Mouse (Mus musculus) neural tube, embryonic 14.5 days (tissue): Measurements from ENCODE around the gene Ola1. TPM values are rescaled to one million over a fixed set of nuclear protein-coding genes. Genes with fewer than 3 reads are reported as not detected.

Source experiments
- ATAC-seq: fragments of 200-750 bp; cut with Nextera tagmentation; 2 replicates; pipeline ENCODE4 v1.8.0; 2017; ENCODE audit warnings: low read depth, mild to moderate bottlenecking, moderate TSS enrichment, moderate library complexity
- H3K27ac ChIP-seq: fragments of 300-500 bp; sonication (generic); 2 replicates; pipeline ENCODE4 v1.5.1; 2014; ENCODE audit warnings: low read depth, mild to moderate bottlenecking, control low read depth, low read length, moderate library complexity, mixed read lengths
- H3K27me3 ChIP-seq: fragments of 300-500 bp; sonication (generic); 2 replicates; pipeline ENCODE4 v1.6.1; 2014; ENCODE audit warnings: low read length; ENCODE audit not compliant: control insufficient read depth, insufficient read depth
- H3K36me3 ChIP-seq: fragments of 300-500 bp; sonication (generic); 2 replicates; pipeline ENCODE4 v1.6.1; 2014; ENCODE audit warnings: low read length, mixed read lengths; ENCODE audit not compliant: control insufficient read depth, insufficient read depth
- H3K4me1 ChIP-seq: fragments of 300-500 bp; sonication (generic); 2 replicates; pipeline ENCODE4 v1.6.1; 2014; ENCODE audit warnings: low read length; ENCODE audit not compliant: control insufficient read depth, insufficient read depth
- H3K4me2 ChIP-seq: fragments of 300-500 bp; sonication (generic); 2 replicates; pipeline ENCODE4 v1.6.1; 2014; ENCODE audit warnings: mild to moderate bottlenecking, low read depth, low read length, control low read depth
- H3K4me3 ChIP-seq: fragments of 300-500 bp; sonication (generic); 2 replicates; pipeline ENCODE4 v1.5.1; 2014; ENCODE audit warnings: low read depth, low read length, control low read depth, mixed read lengths
- H3K9ac ChIP-seq: fragments of 300-500 bp; sonication (generic); replicated peaks from 2 replicates; pipeline ENCODE4 v1.6.1; 2014; ENCODE audit warnings: low read depth, mild to moderate bottlenecking, control low read depth, low read length, mixed read lengths
- H3K9me3 ChIP-seq: fragments of 300-500 bp; sonication (generic); 2 replicates; pipeline ENCODE4 v1.6.1; 2016; ENCODE audit warnings: low read length; ENCODE audit not compliant: control insufficient read depth
- WGBS: fragments of 180-500 bp; shearing (Covaris S2); extraction: QIAGEN DNeasy Blood & Tissue Kit; methylation state at CpG from one replicate; pipeline ENCODE4 v1.1.7; 2014; 5-methylcytosine and 5-hydroxymethylcytosine counted together
- polyA plus RNA-seq: library from polyadenylated mRNA; unstranded; fragments of >200 nt; fragmentation: Nextera tagmentation; extraction: Ambion mirVana; gene quantifications from 2 replicates; pipeline ENCODE4 v1.2.1, GENCODE M21; 2014

Gene Ola1
- polyA plus RNA-seq, 1 experiment from 2014 or later: 113 TPM

DNA sequence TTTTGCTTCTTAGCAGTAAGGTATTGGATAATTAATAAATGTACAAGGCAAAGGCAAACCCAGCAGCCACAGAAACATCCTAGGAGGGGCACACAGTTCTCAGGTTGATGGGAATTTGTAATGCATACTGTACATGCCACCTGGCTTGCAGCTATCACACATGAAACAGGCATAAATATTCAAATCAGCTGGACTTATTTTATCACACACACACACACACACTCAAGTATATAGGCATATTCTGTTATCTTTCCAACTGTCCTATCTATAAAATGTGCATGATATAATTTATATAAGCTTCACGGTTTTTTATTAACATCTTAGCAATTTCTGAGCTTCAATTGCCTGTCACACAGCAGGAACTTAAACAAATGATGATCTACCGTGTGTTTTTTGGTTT, 85.8 kb downstream of the Ola1 start:
- 76% methylated on average over 2 of the region's 2 CpGs for WGBS
- no peaks in the 10 kb centered on the region for H3K36me3 ChIP-seq
- no peak for ATAC-seq

DNA sequence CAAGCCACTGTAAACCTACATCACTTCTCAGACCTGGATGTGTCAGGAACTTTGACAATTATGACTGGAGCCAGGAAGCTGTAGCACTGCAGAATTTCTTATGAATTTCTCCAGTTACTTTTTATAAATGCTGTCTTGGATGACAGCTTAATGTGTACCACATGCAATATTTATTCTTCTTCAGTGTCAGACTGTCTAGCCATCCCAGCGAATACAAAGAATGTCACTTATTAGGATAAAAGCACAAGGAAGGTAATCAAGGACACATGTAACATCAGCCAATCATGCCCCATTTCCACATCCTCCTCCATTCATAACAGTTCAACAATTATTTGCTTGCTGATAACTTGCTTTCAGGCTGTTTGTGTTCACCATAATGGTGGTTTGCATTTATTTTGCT, 91.0 kb downstream of the Ola1 start:
- Histone ChIP-seq H3K4me1 (no peaks in the 10 kb centered on the region), H3K9ac (no peak overlapping the region), H3K4me3 (no peak overlapping the region), H3K4me2 (no peak overlapping the region), H3K27ac (no peak overlapping the region), H3K36me3 (no peaks in the 10 kb centered on the region), H3K9me3 (no peaks in the 10 kb centered on the region), H3K27me3 (no peaks in the 10 kb centered on the region)
- WGBS: 86% methylated on average over 1 of the region's 1 CpGs
- no peak for ATAC-seq

More for the DNA sequence above, 85.8 kb downstream of the Ola1 start:
- no peaks in the 10 kb centered on the region for H3K27me3 ChIP-seq
- no peak overlapping the region for H3K9ac ChIP-seq
- H3K27ac ChIP-seq: no peak overlapping the region
- no peaks in the 10 kb centered on the region for H3K9me3 ChIP-seq
- H3K4me1 ChIP-seq: no peaks in the 10 kb centered on the region
- no peak overlapping the region for H3K4me2 ChIP-seq
- no peak overlapping the region for H3K4me3 ChIP-seq

DNA sequence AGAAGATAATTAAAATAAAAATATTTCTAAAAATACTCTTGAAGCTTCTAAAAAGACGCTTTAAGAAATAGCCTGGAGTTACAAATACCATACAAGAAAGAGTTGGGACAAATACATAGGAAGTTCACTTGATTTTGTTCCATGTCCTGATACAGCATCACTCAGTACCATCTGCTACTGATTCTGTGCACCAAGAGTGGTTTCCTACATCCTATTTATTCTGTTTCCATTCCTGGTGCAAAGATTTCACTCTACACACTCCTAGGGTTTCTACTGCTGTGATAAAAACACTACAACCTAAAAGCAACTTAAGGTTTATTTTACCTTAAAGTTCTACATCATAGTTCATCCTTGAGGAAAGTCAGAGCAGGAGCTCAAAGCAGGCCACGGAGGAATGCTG, 99.9 kb downstream of the Ola1 start:
- Histone ChIP-seq H3K4me3 (no peak overlapping the region), H3K9ac (no peak overlapping the region), H3K9me3 (no peaks in the 10 kb centered on the region), H3K36me3 (no peaks in the 10 kb centered on the region), H3K4me2 (no peak overlapping the region), H3K4me1 (no peaks in the 10 kb centered on the region), H3K27me3 (no peaks in the 10 kb centered on the region), H3K27ac (no peak overlapping the region)
- ATAC-seq: no peak
- 91% methylated on average over 2 of the region's 2 CpGs for WGBS

DNA sequence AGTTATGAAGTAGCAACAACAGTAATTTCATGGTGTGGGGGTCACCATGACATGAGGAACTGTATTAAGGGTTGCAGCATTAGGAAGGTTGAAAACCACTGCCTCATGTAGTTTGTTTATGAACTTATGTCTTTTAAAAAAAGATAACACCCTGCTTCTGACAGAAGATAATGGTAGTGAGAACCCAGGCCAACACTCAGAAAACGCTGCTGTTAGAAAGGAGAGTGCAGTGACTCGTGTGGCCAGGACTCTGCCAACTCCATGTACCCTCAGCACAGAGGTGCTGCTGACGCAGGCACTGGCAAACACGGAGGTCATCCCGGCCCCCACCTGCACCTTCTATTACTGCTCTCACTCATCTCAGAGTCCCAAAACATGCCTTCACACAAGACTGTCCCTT, 111.6 kb downstream of the Ola1 start:
- Histone ChIP-seq H3K4me2 (no peak overlapping the region), H3K9me3 (no peaks in the 10 kb centered on the region), H3K4me3 (no peak overlapping the region), H3K9ac (no peak overlapping the region), H3K27me3 (no peaks in the 10 kb centered on the region), H3K36me3 (no peaks in the 10 kb centered on the region), H3K27ac (no peak overlapping the region), H3K4me1 (no peaks in the 10 kb centered on the region)
- WGBS: 92% methylated on average over 5 of the region's 5 CpGs
- no peak for ATAC-seq

DNA sequence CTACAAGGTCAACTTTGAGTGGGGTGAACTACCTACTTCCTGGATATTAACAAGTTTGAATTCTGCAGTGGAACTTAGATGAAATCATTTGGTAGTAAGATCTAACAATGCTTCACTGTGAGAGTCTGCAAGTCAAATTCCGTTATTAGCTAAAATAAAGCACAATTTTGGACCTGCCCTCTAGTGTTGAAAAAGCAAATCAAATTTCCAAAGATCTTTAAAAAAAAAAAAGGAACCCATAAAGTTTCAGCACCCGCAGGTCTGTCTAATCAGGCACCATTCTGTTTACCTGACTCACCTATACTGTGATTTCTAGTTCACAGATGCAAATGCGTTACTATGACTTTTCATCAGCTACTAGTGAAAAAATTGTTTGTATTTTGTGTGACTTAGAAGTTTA, 122.2 kb downstream of the Ola1 start:
- 88% methylated on average over 3 of the region's 3 CpGs for WGBS
- no peaks in the 10 kb centered on the region for H3K9me3 ChIP-seq
- H3K9ac ChIP-seq: no peak overlapping the region
- H3K36me3 ChIP-seq: no peaks in the 10 kb centered on the region
- no peaks in the 10 kb centered on the region for H3K27me3 ChIP-seq
- no peak overlapping the region for H3K27ac ChIP-seq
- H3K4me1 ChIP-seq: peaks cover 4% of the 10 kb centered on the region; the same call in 1 of the 2 replicates
- H3K4me3 ChIP-seq: no peak overlapping the region
- no peak for ATAC-seq
- H3K4me2 ChIP-seq: no peak overlapping the region

- Histone ChIP-seq H3K4me3 (no peak overlapping the region), H3K9me3 (no peaks in the 10 kb centered on the region), H3K27me3 (no peaks in the 10 kb centered on the region), H3K27ac (no peak overlapping the region), H3K4me2 (no peak overlapping the region), H3K9ac (no peak overlapping the region), H3K4me1 (peaks cover 4% of the 10 kb centered on the region; the same call in 1 of the 2 replicates), H3K36me3 (no peaks in the 10 kb centered on the region)
- WGBS: 50% methylated on average over 2 of the region's 2 CpGs
- ATAC-seq: no peak
Observed at GRCm38 (mm10) chr2:73095300-73095699, 123.4 kb downstream of the Ola1 start.

GRCm38 (mm10) chr2:73093032-73093431, 125.7 kb downstream of the Ola1 start:
- 41% methylated on average over 6 of the region's 6 CpGs for WGBS

DNA sequence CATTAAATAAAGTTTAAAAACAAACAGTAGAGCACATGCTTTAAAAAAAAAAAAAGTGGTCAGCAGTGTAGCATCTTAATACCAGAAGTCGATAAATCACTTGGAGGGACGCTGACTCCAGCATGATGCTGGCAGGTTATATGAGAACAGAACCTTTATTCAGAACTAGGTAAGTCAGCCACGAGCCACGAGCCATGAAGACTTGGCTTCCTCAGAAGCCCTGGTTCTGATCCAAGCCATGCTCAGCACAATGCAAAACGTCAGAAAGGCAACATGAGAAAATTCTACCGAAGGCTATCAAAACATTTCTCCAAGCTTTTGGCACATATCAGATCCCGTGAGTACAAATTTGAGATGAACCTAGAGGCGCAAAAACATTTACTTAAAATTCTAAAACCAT, 127.4 kb downstream of the Ola1 start:
- Histone ChIP-seq H3K4me3 (no peak overlapping the region), H3K27me3 (no peaks in the 10 kb centered on the region), H3K27ac (no peak overlapping the region), H3K4me2 (no peak overlapping the region), H3K4me1 (peaks cover 4% of the 10 kb centered on the region; the same call in 1 of the 2 replicates), H3K9ac (no peak overlapping the region), H3K9me3 (no peaks in the 10 kb centered on the region), H3K36me3 (no peaks in the 10 kb centered on the region)
- no peak for ATAC-seq
- 87% methylated on average over 8 of the region's 8 CpGs for WGBS

More at GRCm38 (mm10) chr2:73093032-73093431, 125.7 kb downstream of the Ola1 start:
- Histone ChIP-seq H3K4me2 (no peak overlapping the region), H3K36me3 (no peaks in the 10 kb centered on the region), H3K4me1 (peaks cover 4% of the 10 kb centered on the region; the same call in 1 of the 2 replicates), H3K27ac (no peak overlapping the region), H3K4me3 (no peak overlapping the region), H3K27me3 (no peaks in the 10 kb centered on the region), H3K9me3 (no peaks in the 10 kb centered on the region), H3K9ac (no peak overlapping the region)
- no peak for ATAC-seq

DNA sequence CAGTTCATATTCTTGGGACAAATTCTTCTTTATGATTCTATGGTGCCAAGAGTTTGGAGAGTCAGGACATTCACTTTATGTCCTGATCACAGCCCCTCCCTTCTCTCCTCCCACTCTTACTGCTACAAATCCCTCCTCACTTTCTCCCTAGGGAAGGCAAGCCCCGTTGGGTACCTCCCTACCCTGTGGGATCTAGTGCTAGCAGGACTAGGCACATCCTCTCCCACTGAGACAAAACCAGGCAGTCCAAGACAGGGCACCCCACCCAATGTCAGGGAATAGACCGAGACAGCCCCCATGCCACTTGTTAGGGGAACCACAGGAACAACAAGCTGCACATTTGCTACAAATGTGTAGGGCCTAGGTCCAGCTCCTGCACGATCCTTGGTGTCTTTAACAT, 131.1 kb downstream of the Ola1 start:
- Histone ChIP-seq H3K27ac (no peak overlapping the region), H3K36me3 (no peaks in the 10 kb centered on the region), H3K27me3 (no peaks in the 10 kb centered on the region), H3K9ac (no peak overlapping the region), H3K9me3 (no peaks in the 10 kb centered on the region), H3K4me3 (no peak overlapping the region), H3K4me1 (0 out of 2 replicates have a peak, but pooled peaks cover 4% of the 10 kb centered on the region), H3K4me2 (no peak overlapping the region)
- WGBS: 62% methylated on average over 3 of the region's 3 CpGs
- ATAC-seq: no peak
